In the genomic region with DNA sequence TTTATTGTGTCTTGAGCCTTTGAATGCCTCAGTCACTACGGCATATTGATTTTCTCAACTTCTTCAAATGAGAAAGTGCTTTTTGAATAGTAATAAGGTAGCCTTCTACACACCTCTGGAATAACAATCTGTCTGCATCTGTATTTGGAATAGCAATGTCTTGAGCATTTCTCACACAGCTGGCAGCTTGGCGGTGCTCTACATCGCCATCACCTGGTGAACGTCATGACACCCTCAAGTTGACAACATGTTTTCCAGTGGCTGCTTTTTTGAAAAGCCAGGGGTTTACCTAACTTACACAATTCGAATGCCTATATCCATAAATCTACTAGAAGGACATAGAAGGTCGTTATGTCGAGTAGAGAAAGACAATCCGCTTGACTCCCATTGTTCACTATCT, we compare ENCODE assay signal across 12 mouse cellular contexts. TPM values are rescaled to one million over a fixed set of nuclear protein-coding genes. Genes with fewer than 3 reads are reported as not detected.
DNase-seq lines count a peak whose midpoint lies in the region; ATAC-seq and TF ChIP-seq lines count a peak whose summit lies in the region.
"Had no signal": no experiment of that assay in that cellular context is flagged by ENCODE, and none has a peak within 500 bp of the region (broad histone marks: within the 10 kb centered on the region; RNA-seq: fewer than 3 reads in every experiment).

No protein-coding gene starts in this region.

- no peak overlapping the region for H3K4me3 ChIP-seq in liver, adult 2 months (ENCODE audit: insufficient read depth, low read depth, low read length)
- H3K4me3 ChIP-seq in E14TG2a.4 (replicated peaks; ENCODE audit: low read length): no peak overlapping the region
- H3K4me3 ChIP-seq in kidney, embryonic 15.5 days (replicated peaks): no peak overlapping the region
- H3K4me3 ChIP-seq: neural tube, embryonic 12.5 days had no signal

- H3K4me1 ChIP-seq in liver, adult 2 months (ENCODE audit: control insufficient read depth, insufficient read depth, low read length): no peaks in the 10 kb centered on the region
- H3K4me1 ChIP-seq in E14TG2a.4 (replicated peaks; ENCODE audit: low read depth, low read length): no peaks in the 10 kb centered on the region
- no peaks in the 10 kb centered on the region for H3K4me1 ChIP-seq in kidney, embryonic 15.5 days
- H3K4me1 ChIP-seq: neural tube, embryonic 12.5 days had no signal

- no peaks in the 10 kb centered on the region for H3K9me3 ChIP-seq in E14TG2a.4 (ENCODE audit: low read length)
- no peaks in the 10 kb centered on the region for H3K9me3 ChIP-seq in kidney, embryonic 15.5 days (replicated peaks)
- H3K9me3 ChIP-seq: neural tube, embryonic 12.5 days had no signal

- ATAC-seq in common myeloid progenitor, adult 5-6 weeks (replicated peaks; ENCODE audit: low read depth, poor library complexity, severe bottlenecking): peak; percentile 47; the same call in 1 of the 2 replicates
- no peak for ATAC-seq in kidney, embryonic 15.5 days (replicated peaks; ENCODE audit: low FRiP score)

- WGBS in liver, adult 2 months: 59% methylated on average over 8 of the region's 8 CpGs
- WGBS in kidney, embryonic 15.5 days: 60% methylated on average over 8 of the region's 8 CpGs

- no peaks in the 10 kb centered on the region for H3K27me3 ChIP-seq in liver, adult 2 months (ENCODE audit: control insufficient read depth, insufficient read depth, low read length)
- no peaks in the 10 kb centered on the region for H3K27me3 ChIP-seq in E14TG2a.4 (ENCODE audit: insufficient read depth, low read length)
- H3K27me3 ChIP-seq in kidney, embryonic 15.5 days: no peaks in the 10 kb centered on the region
- H3K27me3 ChIP-seq: neural tube, embryonic 12.5 days had no signal

- no peak overlapping the region for H3K27ac ChIP-seq in liver, adult 2 months (replicated peaks; ENCODE audit: insufficient read depth, low read depth, low read length)
- no peak overlapping the region for H3K27ac ChIP-seq in kidney, embryonic 15.5 days
- H3K27ac ChIP-seq: neural tube, embryonic 12.5 days had no signal

- no peak for TF ChIP-seq POLR2A in liver, adult 2 months (IDR thresholded peaks at IDR 0.05; ENCODE audit: extremely low read depth, insufficient read depth, low read length)

- no peak overlapping the region for H3K9ac ChIP-seq in liver, adult 2 months (ENCODE audit: low read depth, low read length)
- H3K9ac ChIP-seq in kidney, embryonic 15.5 days: no peak overlapping the region
- H3K9ac ChIP-seq: neural tube, embryonic 12.5 days had no signal

- no peaks in the 10 kb centered on the region for H3K79me2 ChIP-seq in liver, adult 2 months (ENCODE audit: control insufficient read depth, insufficient read depth, low read length)

- H3K4me2 ChIP-seq in kidney, embryonic 15.5 days: no peak overlapping the region
- H3K4me2 ChIP-seq: midbrain, embryonic 11.5 days; neural tube, embryonic 12.5 days had no signal

- H3K36me3 ChIP-seq in liver, adult 2 months (ENCODE audit: control insufficient read depth, insufficient read depth, low read length): no peaks in the 10 kb centered on the region
- no peaks in the 10 kb centered on the region for H3K36me3 ChIP-seq in E14TG2a.4 (ENCODE audit: insufficient read depth, low read length)
- no peaks in the 10 kb centered on the region for H3K36me3 ChIP-seq in kidney, embryonic 15.5 days
- H3K36me3 ChIP-seq: neural tube, embryonic 12.5 days had no signal

- peak; percentile 1; the same call in 1 of the 2 replicates for TF ChIP-seq CTCF in liver, adult 2 months (IDR thresholded peaks at IDR 0.05; ENCODE audit: low read depth, low read length)
- peak; percentile 51 for TF ChIP-seq CTCF in E14TG2a.4 (conservative IDR thresholded peaks at IDR 0.05; ENCODE audit: low read length)

- peak; percentile 59 for DNase-seq in embryo, embryonic 10 days (ENCODE audit: low spot score)
- no peak for DNase-seq in embryo, embryonic 9.5 days (ENCODE audit: extremely low spot score)
- no peak for DNase-seq in liver, adult 2 months (ENCODE audit: extremely low read depth, low read depth, low spot score)
- DNase-seq in liver: no peak
- DNase-seq in adrenal gland, postnatal 10 days: no peak
- DNase-seq: adrenal gland, adult 8-10 months; spleen, adult 18-20 months had no signal

RNA-seq across cellular contexts. Expression of gene Snrpb2, which starts 51.5 kb away (rescaled TPM):
- 11.9 and 14.2 TPM in 2 replicates for total RNA-seq in liver, adult 2 months (2014; rRNA removed)
- polyA plus RNA-seq in liver, adult 2 months (2012; rRNA removed): 1.4 and 1.5 TPM in 2 replicates
- 143 and 165 TPM in 2 replicates for total RNA-seq in common myeloid progenitor, adult 5-6 weeks (2017)
- 10 to 100 TPM; 41.4 to 48.3 TPM for total RNA-seq in adrenal gland, postnatal 10 days (2021)
- polyA plus RNA-seq in kidney, embryonic 15.5 days (2015; fragmentation: Nextera tagmentation; extraction: Ambion mirVana): 78.3 and 102 TPM in 2 replicates
